Mouse (Mus musculus) E14TG2a.4 (cell line): ENCODE measurements around the gene Mpv17.

Experiments used
- CTCF ChIP-seq: conservative IDR thresholded peaks from 2 replicates; pipeline ENCODE4 v1.5.1; 2014; ENCODE audit warnings: low read length
- NANOG ChIP-seq: IDR thresholded peaks from 2 replicates; pipeline ENCODE4 v1.6.1; 2014; ENCODE audit warnings: borderline replicate concordance, low read length, mixed read lengths
- POU5F1 ChIP-seq: IDR thresholded peaks from 2 replicates; pipeline ENCODE4 v1.6.1; 2014; ENCODE audit warnings: low read length, borderline replicate concordance

DNA sequence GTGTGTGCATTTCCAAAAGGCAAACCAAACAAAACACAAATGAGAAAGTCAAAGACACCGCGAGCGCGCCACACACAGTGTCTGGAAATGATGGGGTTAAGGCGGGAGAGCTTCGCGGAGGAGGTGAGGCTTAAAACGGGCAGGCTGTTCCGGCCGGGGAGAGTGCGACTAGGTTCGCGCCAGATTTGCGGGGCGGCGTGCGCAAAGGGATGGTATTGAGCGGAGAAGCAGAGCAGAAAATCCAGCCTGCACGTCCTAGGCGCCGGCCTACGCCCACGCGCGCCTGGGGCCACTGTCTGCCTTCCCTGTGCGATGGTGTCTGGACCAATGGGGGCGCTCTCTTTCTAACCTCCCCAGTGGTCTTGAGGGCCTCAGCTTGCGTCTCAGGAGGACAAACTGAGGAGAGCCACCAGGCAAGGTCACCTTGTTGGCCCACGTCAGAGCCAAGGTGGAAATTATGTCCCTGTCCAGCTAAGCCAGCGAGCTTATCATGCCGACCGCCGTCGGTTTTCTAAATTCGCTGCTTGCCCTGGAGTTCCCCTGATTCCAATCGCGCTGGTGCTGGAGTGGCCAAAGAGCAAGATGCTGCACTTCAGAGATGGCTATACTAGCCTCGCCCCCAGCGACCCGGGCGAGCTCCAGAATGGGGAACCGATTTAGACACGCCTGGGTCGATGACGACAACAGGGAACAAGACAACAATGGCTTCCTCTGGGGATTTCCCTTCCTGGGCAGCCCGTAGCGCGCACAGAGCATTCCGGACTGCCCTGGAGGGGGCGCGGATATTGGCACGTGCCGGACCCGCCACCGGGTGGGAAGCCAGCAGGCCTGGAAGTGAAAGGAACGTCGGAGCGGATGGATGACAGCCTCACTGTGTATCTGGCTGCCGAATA lies 59.0 kb downstream of the Mpv17 start:
- no peak for TF ChIP-seq CTCF
- no peak for TF ChIP-seq POU5F1
- no peak for TF ChIP-seq NANOG
